Mouse (Mus musculus): ENCODE data around the gene Sp9.

The Sp9 gene

DNA sequence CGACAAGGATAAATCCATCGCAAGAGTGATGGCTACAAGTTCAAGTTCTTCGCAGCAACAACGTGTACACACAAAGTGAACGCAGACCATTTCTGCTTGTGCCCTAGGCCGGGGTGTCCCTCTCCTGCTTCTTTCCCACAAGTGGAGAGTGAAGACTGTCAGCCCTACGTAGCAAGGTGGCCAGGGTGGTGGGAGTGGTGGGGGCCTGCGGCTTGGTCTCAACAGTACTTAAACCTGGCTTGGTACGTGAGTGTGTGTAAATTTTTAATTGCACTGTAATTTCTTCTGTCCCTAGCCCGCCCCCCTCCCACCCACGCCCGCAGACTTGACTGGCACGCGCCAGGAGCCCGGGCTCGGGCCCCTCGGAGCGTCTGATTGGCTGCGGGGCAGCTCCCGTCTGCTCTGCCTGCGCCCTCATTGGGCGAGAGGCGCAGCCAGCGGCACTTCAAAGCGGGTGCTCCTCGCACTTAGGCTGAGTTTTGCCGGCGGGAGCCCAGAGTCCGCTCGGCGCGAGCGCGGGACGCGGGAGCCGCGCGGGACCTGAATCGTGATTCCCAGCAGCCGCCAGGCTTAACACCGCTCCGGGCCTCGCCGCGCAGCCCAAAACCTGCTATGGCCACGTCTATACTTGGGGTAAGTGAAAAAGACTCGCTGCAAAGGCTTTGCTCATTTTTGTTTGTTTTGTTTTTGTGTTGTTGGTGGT, at the start of gene Sp9:
Gene Sp9 (plus strand): TSS at position 467 of the 703 bp plus-strand sequence.
- DNase-seq (ENCODE audit: extremely low spot score): peak; percentile 82

DNA sequence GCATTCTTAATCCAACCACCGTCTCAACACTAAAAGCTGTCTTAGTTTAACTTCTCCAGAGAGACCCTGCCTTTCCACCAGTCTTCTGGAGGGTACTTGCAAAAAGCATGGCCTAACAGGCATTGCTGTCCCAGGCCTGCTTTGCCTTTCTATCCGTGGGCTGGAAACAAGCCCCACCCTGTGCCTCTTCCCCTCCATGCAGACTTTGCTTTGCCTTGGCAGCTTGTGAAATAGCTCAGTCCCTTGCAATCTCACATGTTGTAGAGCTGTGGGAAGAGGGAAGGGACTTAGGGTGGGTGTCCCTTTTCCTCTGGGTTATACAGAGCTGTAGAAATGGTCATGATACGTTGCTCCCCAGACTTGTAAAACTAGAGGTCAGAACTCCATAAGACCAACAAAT, 40.6 kb upstream of the Sp9 start:
- DNase-seq (ENCODE audit: extremely low spot score): no peak

DNA sequence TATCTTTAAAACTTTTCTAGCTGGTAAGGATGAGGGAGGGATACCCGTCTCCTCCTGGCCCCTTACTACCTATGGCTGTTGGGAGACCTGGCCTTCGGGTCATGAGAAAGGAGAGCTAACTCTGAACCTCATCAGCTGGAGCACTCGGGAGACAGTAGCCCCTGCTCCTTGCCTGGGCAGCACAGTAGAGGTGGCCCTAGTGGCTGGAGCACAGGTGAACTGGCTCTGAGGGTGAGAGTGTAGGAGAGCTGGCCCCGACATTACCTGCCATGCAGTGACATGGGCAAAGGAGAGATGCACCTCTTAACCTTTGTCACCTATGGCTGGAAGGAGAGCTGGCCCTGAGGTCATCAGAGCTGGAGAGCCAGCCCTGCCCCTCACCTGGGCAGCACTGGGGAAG, 30.4 kb upstream of the Sp9 start:
- no peak for DNase-seq (ENCODE audit: extremely low spot score)

GRCm38 (mm10) chr2:73248701-73249100, 23.0 kb upstream of the Sp9 start:
- DNase-seq (ENCODE audit: extremely low spot score): no peak

DNA sequence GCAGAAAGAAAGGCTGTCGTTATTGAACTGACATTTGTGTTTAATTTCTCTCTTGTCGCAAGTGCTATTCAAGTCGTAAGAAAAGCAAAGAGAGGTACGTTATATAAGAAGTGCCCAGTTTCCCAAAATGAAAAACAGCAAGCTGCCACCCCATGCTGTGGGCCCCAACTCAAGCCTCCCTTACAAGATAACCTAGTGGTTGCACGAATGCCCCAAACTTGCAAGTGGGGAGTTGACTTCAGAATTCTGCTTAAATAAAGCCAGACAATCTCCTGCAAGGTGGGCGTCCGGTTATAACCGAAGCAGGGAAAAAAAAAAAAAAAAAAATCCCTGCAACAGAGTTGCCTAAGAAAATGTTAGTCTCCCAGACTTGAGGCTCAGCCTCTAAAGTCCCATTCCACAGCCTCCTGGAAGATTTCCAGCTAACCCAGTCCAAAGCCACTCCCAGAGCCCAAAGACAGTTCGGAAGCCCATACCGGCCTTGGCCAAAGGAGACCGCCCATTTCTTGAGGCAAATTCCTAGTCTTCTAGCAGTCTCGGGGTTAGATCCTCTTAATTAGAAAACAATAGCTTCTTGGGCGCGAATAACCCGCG, 8.5 kb upstream of the Sp9 start:
- DNase-seq (ENCODE audit: extremely low spot score): peak; percentile 4

- peak; percentile 69 for DNase-seq (ENCODE audit: extremely low spot score)
Measured at GRCm38 (mm10) chr2:73263794-73264610, 7.7 kb upstream of the Sp9 start.

DNA sequence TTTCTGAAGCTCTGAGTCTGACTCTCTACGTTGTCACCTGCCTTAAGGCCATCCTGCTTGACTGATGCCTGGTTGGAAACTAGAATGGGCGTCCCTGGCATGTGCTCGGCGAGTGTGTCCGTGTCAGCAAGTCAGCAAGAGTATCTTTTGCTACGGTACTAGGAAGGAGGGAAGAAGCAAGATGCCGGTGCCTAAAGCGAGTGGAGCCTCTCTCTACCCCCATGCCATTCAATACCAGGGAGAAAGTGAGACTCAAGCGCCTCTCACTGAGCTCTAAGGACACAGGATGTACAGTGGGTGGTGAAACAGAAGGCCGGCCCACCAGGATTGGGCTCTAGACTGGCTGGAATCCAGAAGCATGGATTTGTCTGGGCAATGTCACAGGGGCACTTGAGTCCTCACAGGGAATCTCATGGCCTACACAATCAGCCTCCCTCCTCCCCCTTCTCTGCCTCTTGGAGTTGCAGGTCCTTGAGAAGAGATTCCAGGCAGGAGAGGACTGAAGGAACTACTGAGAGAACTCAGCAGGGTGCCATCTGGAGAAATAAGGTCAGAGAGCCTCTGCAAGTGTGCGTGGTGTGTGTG, 7.0 kb upstream of the Sp9 start:
- DNase-seq (ENCODE audit: extremely low spot score): no peak

DNA sequence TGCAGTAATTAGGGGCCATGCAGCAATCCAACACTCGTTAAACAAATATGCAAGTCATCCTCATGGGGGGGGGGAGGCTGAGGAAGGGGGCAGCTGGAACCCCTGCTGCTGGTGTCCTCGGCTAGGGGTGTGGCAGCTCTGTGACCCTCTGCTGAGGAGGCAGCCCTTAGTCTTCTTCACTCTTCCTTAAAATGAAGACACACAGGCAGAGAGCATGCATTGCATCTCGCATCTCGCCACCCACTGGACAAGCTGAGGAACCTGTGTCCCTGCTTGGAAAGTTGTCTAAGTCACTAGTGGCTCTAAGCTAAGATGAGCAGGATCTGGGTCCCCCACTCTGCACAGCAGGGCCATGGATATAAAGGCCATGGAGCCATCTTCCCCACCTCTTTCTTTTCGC, 5.7 kb upstream of the Sp9 start:
- DNase-seq (ENCODE audit: extremely low spot score): peak; percentile 33

- DNase-seq (ENCODE audit: extremely low spot score): no peak
Measured at GRCm38 (mm10) chr2:73266623-73267022, 5.1 kb upstream of the Sp9 start.

- DNase-seq (ENCODE audit: extremely low spot score): peak; percentile 15
Measured at GRCm38 (mm10) chr2:73267231-73267630, 4.5 kb upstream of the Sp9 start.

GRCm38 (mm10) chr2:73267818-73268217, 3.9 kb upstream of the Sp9 start:
- peak; percentile 10 for DNase-seq (ENCODE audit: extremely low spot score)

- peak; percentile 35 for DNase-seq (ENCODE audit: extremely low spot score)
Measured at GRCm38 (mm10) chr2:73268281-73268680, 3.4 kb upstream of the Sp9 start.

DNA sequence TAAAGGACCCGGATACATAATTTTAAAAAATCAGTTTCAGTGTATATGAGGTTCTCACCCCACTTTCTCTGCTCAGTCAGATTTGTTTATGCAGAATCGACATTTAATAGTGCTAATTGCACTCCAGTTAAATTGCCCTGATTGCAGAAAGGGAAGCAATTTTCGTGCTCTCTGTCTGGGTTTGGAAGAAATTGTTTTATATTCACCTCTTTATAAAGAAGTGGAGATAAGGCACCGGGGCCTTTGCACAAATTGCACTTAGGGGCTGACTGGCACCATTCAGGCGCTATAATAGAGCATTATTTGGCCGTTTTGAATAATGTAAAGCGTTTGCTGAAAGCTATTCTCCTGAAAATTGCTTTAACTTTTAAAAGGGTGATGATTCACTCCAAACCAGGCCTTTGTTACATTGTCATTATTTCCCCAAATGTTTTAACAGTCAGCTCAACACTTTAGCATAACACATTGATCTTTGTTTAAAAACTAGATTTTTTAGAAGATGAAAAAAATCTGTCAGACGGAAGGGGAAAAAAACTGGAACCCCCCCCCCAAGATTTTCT, 2.8 kb upstream of the Sp9 start:
- DNase-seq (ENCODE audit: extremely low spot score): peak; percentile 9

- DNase-seq (ENCODE audit: extremely low spot score): peak; percentile 50
Measured at GRCm38 (mm10) chr2:73269666-73270065, 2.1 kb upstream of the Sp9 start.

GRCm38 (mm10) chr2:73270071-73270592, 1.6 kb upstream of the Sp9 start:
- peak; percentile 58 for DNase-seq (ENCODE audit: extremely low spot score)

GRCm38 (mm10) chr2:73270593-73271458, 899 bp upstream of the Sp9 start:
- DNase-seq (ENCODE audit: extremely low spot score): peak; percentile 70

- peak; percentile 58 for DNase-seq (ENCODE audit: extremely low spot score)
Measured at GRCm38 (mm10) chr2:73272351-73273248, 875 bp downstream of the Sp9 start.

DNA sequence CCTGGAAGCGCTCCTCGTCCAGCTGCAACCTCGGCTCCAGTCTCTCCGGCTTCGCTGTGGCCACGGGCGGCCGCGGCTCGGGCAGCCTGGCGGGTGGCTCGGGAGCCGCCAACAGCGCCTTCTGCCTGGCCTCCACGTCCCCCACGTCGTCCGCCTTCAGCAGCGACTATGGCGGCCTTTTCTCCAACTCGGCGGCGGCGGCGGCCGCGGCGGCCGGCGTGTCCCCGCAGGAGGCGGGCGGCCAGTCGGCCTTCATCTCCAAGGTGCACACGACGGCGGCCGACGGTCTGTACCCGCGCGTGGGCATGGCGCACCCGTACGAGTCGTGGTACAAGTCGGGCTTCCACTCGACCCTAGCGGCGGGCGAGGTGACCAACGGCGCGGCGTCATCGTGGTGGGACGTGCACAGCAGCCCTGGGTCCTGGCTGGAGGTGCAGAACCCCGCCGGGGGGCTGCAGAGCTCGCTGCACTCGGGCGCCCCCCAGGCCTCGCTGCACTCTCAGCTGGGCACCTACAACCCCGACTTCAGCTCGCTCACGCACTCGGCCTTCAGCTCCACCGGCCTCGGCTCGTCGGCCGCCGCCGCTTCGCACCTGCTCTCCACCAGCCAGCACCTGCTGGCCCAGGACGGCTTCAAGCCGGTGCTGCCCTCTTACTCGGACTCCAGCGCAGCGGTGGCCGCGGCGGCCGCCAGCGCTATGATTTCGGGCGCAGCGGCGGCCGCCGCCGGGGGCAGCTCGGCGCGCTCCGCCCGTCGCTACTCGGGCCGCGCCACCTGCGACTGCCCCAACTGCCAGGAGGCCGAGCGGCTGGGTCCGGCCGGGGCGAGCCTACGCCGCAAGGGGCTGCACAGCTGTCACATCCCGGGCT, 1.8 kb downstream of the Sp9 start:
- peak; percentile 66 for DNase-seq (ENCODE audit: extremely low spot score)
